Mouse (Mus musculus) testis, postnatal 10 days (tissue): ENCODE results near the gene Krr1.

Experiments used
- DNase-seq: peaks from one replicate; pipeline ENCODE4 v3.0.0; 2021; ENCODE audit warnings: low spot score

The Krr1 gene

DNA sequence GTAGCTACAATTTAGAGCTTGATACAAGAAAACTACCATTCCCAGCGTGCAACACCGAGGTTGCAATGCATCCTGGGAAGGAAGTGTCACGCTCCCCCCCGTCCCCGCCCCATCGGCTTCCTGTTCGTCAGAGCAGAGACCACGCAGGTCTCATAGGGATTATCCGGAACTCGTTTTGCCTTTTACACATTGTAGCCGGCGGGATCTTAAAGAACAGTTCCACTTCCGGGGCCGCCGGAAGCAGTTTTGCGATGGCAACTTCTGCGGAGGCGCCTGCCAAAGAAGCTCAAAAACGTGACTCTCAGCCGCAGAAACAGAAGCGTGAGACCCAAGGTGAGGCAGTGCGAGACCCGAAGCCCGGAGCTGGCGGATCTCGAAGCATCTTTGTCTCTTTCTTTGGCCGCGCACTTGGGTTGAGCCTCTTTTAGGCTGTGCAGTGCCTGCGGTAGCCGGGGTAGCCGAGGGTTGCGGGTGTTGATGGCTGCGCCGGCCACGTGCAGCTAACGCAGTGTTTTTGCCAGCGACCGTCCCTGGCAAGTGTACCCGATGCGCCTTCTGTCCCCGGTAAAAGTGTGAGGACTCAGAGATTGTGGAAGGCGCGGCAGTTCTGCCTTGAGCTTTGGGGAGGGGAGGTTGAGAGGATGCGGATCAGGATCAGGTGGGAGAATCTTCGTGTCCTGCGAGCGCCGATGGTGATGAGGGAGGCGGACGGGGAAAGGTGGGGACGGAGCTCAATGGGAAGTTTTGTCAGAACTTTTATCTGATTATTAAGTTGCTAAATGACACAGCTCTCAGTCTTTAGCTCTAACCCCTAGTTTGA lies at the start of gene Krr1:
Krr1 (plus strand) TSS at position 123 of the 820 bp plus-strand sequence.
- peak; percentile 87 for DNase-seq

DNA sequence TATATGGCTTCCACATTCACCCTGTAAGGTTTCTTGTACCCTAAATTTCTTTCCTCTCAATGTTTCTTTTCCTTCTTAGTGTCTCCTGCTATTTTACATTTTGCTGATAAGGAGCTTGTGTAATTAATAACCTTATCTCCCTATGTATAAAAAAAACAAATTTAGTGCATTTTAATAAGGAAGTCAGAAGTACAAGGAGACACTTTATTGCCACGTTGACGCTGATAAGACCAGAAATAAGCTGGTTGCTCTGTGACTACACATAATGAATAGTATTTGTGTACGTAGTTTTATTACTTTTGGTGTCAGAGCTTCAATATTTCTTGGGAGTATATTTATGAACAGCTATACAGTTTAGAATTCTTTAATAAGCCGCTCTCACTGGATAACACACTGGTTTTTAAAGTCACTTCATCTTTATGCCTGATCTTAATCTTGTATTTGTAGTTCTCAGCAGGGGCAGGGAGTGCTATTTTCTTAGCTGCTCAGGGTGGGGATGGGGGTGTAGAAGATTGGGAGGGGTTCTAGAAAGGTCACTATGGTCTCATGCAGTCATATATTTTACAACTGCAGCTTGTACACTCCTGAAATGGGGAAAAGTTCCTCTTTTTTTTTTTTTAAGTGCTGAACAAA lies 48.8 kb upstream of the Krr1 start:
- no peak for DNase-seq

DNA sequence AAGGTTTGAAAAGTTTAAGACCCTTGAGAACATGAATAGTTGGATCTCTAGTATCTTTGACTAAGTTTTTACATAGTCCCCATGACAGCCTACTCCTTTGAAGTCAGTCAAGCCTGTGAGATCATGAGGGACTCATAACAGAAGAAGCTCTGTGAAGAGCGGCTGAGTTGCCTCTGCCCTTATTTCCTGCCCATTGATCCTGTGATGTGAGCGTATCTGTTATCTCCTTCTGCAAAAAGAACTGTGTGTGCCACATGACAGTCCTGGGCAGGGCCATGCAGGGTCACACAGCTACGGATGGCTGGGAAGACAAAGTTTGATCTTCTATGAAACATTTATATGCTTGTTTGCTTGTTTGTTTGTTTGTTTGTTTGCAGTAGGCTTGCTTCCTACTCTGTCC lies 48.3 kb upstream of the Krr1 start:
- no peak for DNase-seq

DNA sequence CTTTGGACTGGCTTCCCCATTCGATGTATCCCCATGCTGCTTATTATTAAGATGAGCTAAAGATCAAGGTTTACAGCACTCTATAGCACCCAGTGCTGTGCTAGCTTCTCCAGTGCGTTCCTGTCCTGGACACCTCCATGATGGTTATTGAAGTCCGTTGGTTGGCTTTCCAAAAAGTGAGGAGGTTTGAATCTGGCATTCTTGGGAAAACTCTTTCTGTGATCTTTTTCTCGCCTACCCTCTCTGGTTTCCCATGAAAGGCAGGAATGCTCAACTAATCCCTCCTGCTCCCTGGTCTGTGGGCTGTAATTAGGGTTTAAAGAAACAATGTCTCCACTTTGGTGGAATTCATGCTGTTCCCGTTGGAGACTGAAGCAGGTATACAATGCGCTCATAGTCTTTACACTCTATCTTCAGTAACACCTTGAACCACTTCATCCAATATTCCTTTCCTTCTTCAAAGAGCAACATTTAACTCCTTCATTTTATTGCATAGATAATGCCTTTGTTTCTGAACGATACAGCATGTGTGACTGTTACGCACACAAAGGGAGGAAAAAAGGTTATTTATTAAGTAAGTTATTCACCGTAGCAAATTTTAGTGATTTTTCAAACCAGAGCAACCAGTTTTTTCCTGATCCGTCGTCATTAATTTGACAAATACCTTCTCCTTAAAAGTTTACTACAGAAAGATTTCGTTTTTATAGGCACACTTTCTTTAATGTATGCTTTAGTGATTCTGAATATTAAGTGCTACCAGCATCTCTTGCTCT lies 47.6 kb upstream of the Krr1 start:
- DNase-seq, result no peak

DNA sequence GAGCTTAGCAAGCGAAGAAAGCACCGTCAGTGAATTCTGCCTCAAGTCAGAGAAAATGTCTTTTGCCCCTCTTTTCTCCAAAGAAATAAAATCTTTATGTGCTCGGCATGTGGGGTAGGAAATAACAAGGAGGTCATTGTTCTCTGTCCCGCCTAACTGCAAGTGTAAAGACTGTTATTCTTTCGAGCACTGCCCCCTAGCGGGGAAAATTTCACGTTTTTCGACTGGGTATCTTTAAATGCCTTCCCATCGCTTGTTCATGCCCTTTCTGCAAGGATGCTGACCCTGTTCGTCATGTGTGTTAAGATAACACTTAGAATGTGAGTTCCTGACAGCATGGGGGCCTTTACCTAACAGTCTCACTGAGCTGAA lies 47.0 kb upstream of the Krr1 start:
- peak; percentile 94 for DNase-seq

DNA sequence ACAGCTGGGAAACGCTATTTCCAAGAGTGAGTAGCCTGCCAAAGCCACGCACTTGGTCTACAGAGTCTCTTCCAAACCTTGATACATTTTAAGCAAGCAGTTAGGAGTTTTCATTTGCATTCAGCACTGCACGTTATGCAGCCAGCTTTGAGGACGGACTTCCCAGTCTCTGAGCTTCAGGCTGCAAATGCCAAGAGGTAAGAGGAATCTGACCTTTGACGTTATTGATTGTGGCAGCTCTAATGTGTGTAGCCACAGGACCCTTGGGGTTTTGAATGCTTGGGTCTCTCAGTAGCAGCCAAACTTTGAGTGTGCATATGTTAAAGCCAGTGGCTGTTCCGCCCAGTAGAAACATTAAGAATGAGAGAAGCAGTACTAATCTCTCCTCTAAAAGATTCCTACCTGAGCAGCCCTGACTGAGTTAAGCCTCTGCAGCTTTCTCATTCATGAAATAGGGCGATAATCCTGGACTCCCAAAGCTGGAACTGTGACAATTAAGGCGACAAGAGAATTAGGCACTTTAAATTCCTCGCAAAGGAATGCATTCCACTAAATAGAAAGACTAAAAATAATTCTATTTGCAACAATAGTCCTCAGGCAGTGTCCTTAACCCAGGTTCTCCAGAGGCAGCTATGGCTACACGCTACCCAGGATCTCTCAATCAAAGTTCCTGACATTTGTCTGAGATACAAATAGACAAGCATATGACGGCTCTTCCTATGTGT lies 39.7 kb upstream of the Krr1 start:
- no peak for DNase-seq

DNA sequence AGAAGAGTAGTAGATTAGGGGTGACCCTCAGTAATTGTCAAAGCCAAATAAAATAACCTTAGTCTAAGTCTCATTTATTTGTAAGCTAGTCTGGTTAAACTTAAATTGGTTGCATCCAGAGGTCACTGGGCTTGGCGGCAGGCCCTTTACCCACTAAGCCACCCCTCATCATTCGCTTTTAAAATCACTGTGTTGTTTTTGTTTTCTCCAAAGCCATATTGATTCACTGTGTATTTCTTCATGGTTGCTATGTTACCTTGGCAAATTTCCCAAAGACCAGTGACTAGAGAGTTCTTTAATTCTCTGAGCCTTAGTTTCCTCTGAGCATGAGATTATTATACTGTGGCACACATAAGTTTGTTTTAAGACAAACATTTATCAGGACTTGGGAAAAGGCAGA lies 37.3 kb upstream of the Krr1 start:
- no peak for DNase-seq

DNA sequence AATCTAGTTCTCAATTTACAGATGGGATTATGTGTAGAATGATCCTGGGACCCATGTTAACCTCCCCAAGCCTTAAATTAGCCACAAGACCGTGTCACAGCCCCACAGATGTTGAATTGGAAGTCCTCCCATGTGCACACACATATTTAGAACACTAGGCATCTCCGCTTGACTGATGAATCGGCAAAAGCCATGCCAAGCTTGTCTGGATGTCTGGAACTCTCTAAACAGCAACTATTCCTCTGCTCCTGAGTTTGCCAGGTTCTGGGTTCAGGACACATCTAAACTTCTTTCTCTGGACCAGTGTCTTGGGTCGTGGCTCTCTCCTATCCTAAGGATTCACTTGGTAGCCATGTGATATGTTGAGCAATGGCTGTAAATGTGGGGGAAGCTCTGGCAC lies 36.4 kb upstream of the Krr1 start:
- DNase-seq, result no peak

DNA sequence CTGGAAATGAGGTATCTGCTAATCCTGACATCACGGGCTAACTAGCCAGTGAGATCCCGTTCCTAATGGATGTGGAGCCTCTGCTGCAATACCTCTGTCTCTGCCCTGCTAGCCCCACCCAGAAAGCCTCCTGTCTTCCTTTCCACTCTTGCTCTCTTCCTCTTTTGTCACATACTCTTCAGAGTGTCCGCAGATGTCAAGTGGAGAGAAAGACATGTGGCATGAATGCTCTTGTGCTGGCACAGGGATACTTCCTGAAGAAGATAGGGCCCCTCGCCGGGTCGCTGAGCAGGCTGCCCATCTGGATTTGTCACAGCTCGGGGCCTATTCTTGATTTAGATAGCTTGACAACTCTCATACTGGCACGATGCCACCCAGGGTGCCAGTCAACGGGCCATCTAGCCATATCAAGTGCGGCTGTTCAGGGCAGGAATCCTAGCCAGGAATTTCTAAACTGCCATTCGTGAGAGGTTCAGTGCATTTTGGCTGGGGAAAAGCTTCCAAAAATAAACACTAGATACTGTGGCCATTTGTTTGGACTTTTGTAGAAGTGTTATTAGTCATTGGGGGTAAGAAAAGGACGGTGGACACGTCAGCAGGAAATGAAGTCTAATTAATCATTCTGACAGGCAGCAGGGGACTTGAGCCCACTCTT lies 35.8 kb upstream of the Krr1 start:
- DNase-seq, result peak; percentile 49

DNA sequence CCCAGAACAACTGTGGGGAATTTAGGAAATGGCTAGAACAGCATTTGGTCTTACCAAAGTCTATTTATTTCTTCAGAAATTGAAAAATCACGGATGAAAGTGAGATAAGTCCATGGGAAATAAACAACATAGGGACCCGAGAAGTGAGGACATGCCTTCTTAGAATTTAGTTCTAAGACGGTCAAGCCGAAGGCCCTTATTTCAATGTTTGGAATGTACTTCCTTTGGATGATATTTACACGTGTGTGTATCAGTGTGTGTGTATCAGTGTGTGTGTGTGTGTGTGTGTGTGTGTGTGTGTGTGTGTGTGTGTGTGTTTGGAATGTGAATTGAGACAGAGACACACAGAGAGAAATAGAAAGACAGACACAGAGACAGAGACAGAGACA lies 35.3 kb upstream of the Krr1 start:
- DNase-seq, result no peak

DNA sequence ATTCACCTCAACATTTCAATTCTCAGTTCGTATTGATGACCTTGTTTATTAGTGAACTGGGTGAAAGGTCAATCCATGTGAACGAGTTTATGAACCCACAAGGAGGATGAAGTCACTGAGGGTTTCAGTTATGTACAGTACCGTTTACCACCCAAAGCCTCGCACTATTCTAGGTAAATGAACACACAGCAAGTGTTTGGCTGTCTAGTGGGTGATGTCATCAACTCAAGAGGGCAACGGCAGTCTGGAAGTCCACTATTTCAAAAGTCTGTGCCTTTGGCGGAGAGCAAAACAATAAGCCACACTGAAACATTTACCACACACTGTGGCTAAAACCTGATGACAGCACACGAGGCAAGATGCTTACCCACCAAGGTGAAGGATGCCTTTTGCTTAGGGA lies 29.4 kb upstream of the Krr1 start:
- DNase-seq, result no peak

DNA sequence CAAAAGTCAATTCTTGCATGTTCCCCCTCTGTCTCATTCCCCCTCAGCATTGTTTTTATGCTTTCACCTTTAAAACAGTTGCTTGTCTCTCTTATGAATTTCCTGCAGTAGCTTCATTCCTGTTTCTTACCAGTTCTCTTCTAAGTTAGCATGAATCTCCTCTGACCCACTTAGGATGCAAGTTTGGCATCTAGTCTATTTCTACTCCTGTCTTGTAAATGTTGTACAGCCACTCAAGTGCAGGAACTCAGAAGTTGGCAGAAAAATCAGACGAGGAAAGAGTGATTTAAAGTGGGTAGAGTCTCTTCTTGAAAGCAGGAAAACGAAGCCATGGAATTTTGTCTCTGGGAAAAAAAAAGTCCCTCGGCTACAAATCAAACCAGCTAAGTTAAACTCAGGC lies 26.9 kb upstream of the Krr1 start:
- DNase-seq, result no peak

DNA sequence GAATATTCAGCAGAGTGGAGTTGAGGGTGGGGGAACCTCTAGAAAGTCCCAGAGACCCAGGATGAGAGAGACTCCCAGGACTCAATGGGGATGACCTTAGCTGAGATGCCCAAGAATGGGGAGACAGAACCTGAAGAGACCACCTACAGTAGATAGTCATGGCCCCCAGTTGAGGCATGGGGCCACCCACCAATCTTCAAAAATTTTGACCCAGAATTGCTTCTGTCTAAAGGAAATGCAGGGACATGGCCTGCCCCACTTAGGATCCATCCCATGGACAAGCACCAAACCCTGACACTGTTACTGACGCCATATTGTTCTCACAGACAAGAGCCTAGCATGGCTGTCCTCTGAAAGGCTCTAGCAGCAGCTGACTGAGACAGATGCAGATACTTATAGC lies 24.4 kb upstream of the Krr1 start:
- DNase-seq, result no peak

DNA sequence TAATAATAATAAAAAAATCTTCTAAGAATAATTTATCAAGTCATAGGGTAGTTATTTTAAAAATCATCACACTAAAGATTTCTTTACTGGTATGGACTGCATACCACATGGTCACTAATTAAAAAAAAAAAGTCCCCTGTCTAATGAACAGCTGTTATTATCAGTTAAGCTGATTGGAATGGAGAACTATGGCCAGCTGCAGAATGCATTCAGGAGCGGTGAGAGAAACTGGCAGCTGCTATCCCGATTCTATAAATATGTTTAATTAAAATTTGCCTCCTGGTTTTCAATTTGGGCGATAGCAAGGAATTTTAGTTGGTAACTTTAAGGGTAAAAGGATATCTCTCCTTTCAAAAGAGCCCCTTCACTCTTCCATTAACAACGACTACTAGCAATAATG lies 23.5 kb upstream of the Krr1 start:
- no peak for DNase-seq

DNA sequence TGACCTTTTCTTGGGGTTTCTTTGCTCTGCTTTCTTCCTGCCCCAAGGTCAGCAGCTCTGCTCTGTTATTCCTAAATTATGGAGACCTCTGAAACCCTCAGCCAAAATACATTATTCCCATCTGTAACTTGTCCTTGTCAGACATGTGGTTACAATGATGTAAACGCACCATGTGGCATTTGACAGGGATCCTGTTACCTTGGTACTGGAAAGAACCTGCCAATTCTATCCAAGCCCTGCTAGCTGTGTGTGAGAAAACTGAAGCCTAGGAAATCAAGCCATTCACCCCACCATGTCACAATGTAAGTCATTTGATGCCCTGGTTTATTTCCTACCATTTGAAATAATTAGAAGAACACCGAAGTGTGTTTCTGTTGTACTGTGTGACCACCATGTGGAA lies 16.6 kb upstream of the Krr1 start:
- DNase-seq, result no peak

DNA sequence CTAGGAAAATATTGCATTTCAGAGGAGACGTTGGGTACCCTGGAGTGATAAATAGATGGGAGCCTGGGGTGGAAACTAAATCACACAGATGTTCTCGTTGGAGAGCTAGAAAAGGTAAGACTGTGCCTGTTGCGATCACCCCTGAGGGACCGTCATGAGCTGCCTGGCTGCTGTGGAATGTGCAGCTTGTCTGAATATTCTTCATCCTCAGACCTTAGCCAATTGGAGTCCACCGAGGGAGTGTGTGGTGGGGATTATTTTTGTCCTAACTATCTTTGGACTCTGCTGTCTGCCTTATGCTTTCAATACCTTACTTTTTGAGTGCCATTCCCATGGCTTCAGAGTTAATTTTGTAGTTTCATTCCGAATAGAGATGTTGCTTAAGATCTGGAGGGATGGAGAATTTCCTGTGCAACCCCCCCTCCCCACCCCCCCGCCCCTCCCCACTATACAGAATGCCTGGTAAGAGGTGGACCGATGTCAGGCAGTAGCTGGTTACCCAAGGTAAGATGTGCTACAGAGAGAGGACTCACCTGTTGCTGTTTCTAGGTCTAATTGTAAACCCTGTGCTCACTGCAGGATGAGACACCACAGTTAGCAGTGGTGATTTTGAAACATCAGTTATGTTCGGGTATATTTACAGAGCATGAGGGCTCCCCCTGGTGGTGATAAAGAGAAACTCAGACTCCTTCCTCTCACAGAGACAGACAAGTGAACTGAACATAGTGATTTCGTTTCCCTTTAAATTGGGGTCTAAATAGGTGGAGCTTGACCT lies 15.0 kb upstream of the Krr1 start:
- peak; percentile 58 for DNase-seq

DNA sequence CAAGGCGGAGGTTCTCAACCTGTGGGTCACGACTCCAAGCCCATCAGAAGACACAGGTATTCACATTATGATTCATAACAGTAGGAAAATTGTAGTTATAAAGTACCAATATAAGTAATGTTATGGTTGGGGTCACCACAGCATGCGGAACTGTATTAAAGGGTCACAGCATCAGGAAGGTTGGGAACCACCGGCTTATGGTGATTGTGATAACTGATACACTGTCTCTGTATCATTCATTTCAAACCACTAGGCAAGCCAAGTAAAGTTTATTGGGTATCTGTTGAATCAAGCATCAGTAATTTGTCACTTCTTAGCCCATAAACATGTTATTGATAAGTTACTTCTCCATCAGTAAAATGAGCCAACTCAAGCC lies 14.4 kb upstream of the Krr1 start:
- DNase-seq, result no peak

DNA sequence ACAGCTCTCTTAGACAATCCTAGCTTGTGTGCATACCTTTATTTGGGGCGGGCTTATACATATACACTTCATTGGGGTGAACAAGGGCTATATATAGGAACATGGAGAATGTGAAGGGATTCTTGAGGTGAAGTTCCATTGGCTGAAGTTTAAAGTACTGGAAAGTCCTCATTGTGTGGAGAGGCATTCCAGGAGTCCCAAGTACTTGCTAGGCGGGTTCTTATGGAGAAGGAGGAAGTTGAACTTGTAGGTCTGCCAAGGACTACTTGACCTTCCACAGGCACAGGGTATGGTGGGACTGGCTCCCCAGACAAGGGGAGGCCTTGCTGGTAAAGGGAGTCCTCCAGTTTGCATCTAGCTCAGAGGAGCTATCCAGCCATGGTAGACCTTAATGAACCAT lies 13.1 kb upstream of the Krr1 start:
- no peak for DNase-seq

DNA sequence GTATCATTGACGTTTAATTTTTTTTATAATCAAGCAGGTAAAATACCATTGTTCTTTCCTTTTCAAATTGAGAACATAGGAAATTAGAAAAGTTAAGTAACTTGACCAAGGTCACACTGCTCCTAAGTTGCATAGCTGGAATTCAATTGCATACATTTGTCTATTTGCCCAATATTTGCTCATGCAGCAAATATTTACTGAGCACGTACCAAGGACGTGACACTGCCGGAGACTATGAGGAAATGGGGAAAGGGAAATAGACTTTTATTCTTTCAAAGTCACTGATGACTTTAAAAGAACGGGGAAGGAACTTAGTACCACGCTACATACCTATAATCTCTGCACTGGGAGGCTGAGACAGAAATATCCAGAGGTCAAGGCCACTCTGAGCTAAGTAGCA lies 12.0 kb upstream of the Krr1 start:
- DNase-seq, result no peak

DNA sequence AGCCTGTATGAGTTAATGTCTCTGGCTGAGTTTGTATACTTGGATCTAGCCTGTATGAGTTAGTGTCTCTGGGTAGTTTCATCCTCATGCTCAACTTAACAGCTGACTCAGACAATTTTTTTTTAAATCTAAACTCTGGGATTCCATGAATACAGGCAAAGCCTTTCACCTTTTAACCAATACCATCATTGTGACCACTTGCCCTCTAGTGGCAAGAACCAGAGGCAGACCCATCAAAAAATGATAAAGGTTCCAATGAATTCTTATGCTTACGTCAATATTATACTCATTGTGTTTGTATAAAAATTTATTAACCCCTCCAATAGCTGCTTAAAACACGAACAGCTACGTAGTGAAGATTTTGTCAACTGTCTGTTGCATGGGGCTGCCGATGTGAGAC lies 6.1 kb upstream of the Krr1 start:
- DNase-seq, result no peak

DNA sequence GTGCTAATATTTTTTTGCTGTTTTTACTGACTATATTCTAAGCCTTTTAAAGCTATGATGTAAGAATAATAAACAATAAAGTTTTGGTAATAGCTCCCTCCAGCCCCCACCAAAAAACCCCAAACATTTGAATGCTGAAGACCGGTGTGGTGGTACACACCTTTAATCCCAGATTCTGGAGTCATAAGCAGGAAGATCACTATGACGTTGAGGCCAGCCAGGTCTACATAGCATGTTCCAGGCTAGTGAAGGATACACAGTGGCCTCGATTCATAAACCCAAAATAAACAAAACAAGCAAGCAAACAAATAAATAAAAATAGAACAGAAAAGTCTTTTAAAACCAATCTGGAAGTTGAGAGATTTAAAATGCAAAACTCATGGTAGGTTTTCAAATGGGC lies 535 bp upstream of the Krr1 start:
- no peak for DNase-seq
